Mouse (Mus musculus) limb, embryonic 10.5 days (tissue): Measurements from ENCODE around the gene Trim66. TPM values are rescaled to one million over a fixed set of nuclear protein-coding genes. Genes with fewer than 3 reads are reported as not detected.
A peak's percentile ranks its signal among the peaks of the same experiment; 100 is the strongest.

Experiments
- DNase-seq: peaks from one replicate; pipeline ENCODE4 v3.0.0-alpha.2; 2017; ENCODE audit warnings: low spot score
- H3K27ac ChIP-seq: fragments of 300-500 bp; sonication (generic); 2 replicates; pipeline ENCODE4 v1.5.1; 2016; ENCODE audit warnings: mild to moderate bottlenecking
- H3K27me3 ChIP-seq: fragments of 300-500 bp; sonication (generic); 2 replicates; pipeline ENCODE4 v1.6.1; 2016; ENCODE audit warnings: low read depth, mild to moderate bottlenecking; ENCODE audit not compliant: poor library complexity, severe bottlenecking
- H3K36me3 ChIP-seq: fragments of 300-500 bp; sonication (generic); 2 replicates; pipeline ENCODE4 v1.6.1; 2016; ENCODE audit warnings: mild to moderate bottlenecking, moderate library complexity
- H3K4me1 ChIP-seq: fragments of 300-500 bp; sonication (generic); 2 replicates; pipeline ENCODE4 v1.6.1; 2016
- H3K4me3 ChIP-seq: fragments of 300-500 bp; sonication (generic); 2 replicates; pipeline ENCODE4 v1.5.1; 2016; ENCODE audit warnings: mild to moderate bottlenecking, moderate library complexity
- H3K9me3 ChIP-seq: fragments of 300-500 bp; sonication (generic); replicated peaks from 2 replicates; pipeline ENCODE4 v1.6.1; 2016; ENCODE audit warnings: mild to moderate bottlenecking
- WGBS: fragments of 180-500 bp; shearing (Covaris S2); methylation state at CpG from one replicate; pipeline ENCODE4 v1.1.7; 2016; 5-methylcytosine and 5-hydroxymethylcytosine counted together
- polyA plus RNA-seq: library from polyadenylated mRNA; unstranded; fragments of >200 nt; fragmentation: Nextera tagmentation; extraction: Ambion mirVana; gene quantifications from 2 replicates; pipeline ENCODE4 v1.2.1, GENCODE M21; 2016

Gene Trim66
- polyA plus RNA-seq, 1 experiment from 2014 or later = 0.05 TPM

GRCm38 (mm10) chr7:109518036-109518681, 10.2 kb upstream of the Trim66 start:
- Histone ChIP-seq H3K9me3 (no peaks in the 10 kb centered on the region), H3K4me3 (peak overlapping the region; percentile 98), H3K27me3 (no peaks in the 10 kb centered on the region), H3K36me3 (peaks cover 34% of the 10 kb centered on the region), H3K27ac (peak overlapping the region; percentile 98), H3K4me1 (peaks cover 24% of the 10 kb centered on the region)
- WGBS = 28% methylated on average over 10 of the region's 10 CpGs
- DNase-seq = no peak

GRCm38 (mm10) chr7:109516500-109516899, 8.6 kb upstream of the Trim66 start:
- H3K4me1 ChIP-seq = peaks cover 24% of the 10 kb centered on the region
- no peaks in the 10 kb centered on the region for H3K27me3 ChIP-seq
- H3K9me3 ChIP-seq = no peaks in the 10 kb centered on the region
- peaks cover 18% of the 10 kb centered on the region for H3K36me3 ChIP-seq
- 83% methylated on average over 3 of the region's 3 CpGs for WGBS
- H3K4me3 ChIP-seq = no peak overlapping the region
- H3K27ac ChIP-seq = no peak overlapping the region
- no peak for DNase-seq

GRCm38 (mm10) chr7:109511838-109512237, 3.9 kb upstream of the Trim66 start:
- Histone ChIP-seq H3K27ac (no peak overlapping the region), H3K4me1 (peaks cover 11% of the 10 kb centered on the region), H3K9me3 (no peaks in the 10 kb centered on the region), H3K36me3 (no peaks in the 10 kb centered on the region), H3K4me3 (no peak overlapping the region), H3K27me3 (no peaks in the 10 kb centered on the region)
- DNase-seq = no peak
- WGBS = 91% methylated on average over 3 of the region's 3 CpGs

GRCm38 (mm10) chr7:109510799-109511198, 2.9 kb upstream of the Trim66 start:
- Histone ChIP-seq H3K4me1 (peaks cover 17% of the 10 kb centered on the region), H3K9me3 (no peaks in the 10 kb centered on the region), H3K27ac (no peak overlapping the region), H3K36me3 (no peaks in the 10 kb centered on the region), H3K27me3 (no peaks in the 10 kb centered on the region), H3K4me3 (no peak overlapping the region)
- no peak for DNase-seq
- WGBS = 63% methylated on average over 2 of the region's 2 CpGs

GRCm38 (mm10) chr7:109507572-109507971, 362 bp downstream of the Trim66 start:
- peak; percentile 32 for DNase-seq
- Histone ChIP-seq H3K36me3 (no peaks in the 10 kb centered on the region), H3K27ac (peak overlapping the region; percentile 54; the same call in 1 of the 2 replicates), H3K4me1 (peaks cover 17% of the 10 kb centered on the region), H3K27me3 (no peaks in the 10 kb centered on the region), H3K4me3 (0 out of 2 replicates have a peak overlapping the region, but pooled peaks have one; percentile 26), H3K9me3 (no peaks in the 10 kb centered on the region)
- 42% methylated on average over 9 of the region's 9 CpGs for WGBS

GRCm38 (mm10) chr7:109507119-109507518, 815 bp downstream of the Trim66 start:
- Histone ChIP-seq H3K9me3 (no peaks in the 10 kb centered on the region), H3K27me3 (no peaks in the 10 kb centered on the region), H3K4me3 (peak overlapping the region; percentile 26; the same call in 1 of the 2 replicates), H3K36me3 (no peaks in the 10 kb centered on the region), H3K4me1 (peaks cover 17% of the 10 kb centered on the region), H3K27ac (peak overlapping the region; percentile 54; the same call in 1 of the 2 replicates)
- 6% methylated on average over 8 of the region's 8 CpGs for WGBS
- peak; percentile 47 for DNase-seq

GRCm38 (mm10) chr7:109497507-109497906, 10.4 kb downstream of the Trim66 start:
- 60% methylated on average over 4 of the region's 4 CpGs for WGBS
- Histone ChIP-seq H3K36me3 (no peaks in the 10 kb centered on the region), H3K27me3 (peaks cover 24% of the 10 kb centered on the region), H3K4me3 (no peak overlapping the region), H3K27ac (no peak overlapping the region), H3K9me3 (no peaks in the 10 kb centered on the region), H3K4me1 (peaks cover 13% of the 10 kb centered on the region)
- no peak for DNase-seq

- H3K27me3 ChIP-seq = peaks cover 38% of the 10 kb centered on the region
- no peak for DNase-seq
- H3K4me1 ChIP-seq = peaks cover 13% of the 10 kb centered on the region
- H3K4me3 ChIP-seq = peak overlapping the region; percentile 20; the same call in 1 of the 2 replicates
- no peaks in the 10 kb centered on the region for H3K36me3 ChIP-seq
- H3K27ac ChIP-seq = no peak overlapping the region
- WGBS = 14% methylated on average over 21 of the region's 21 CpGs
- no peaks in the 10 kb centered on the region for H3K9me3 ChIP-seq
These were observed 14.3 kb downstream of the Trim66 start for GRCm38 (mm10) chr7:109493319-109494316.

GRCm38 (mm10) chr7:109492616-109493318, 15.2 kb downstream of the Trim66 start:
- no peak overlapping the region for H3K4me3 ChIP-seq
- H3K9me3 ChIP-seq = no peaks in the 10 kb centered on the region
- no peak overlapping the region for H3K27ac ChIP-seq
- WGBS = 50% methylated on average over 18 of the region's 18 CpGs
- H3K36me3 ChIP-seq = no peaks in the 10 kb centered on the region
- no peak for DNase-seq
- peaks cover 38% of the 10 kb centered on the region for H3K27me3 ChIP-seq
- H3K4me1 ChIP-seq = peaks cover 12% of the 10 kb centered on the region

GRCm38 (mm10) chr7:109484221-109484620, 23.7 kb downstream of the Trim66 start:
- WGBS = 82% methylated on average over 5 of the region's 5 CpGs
- H3K27ac ChIP-seq = no peak overlapping the region
- H3K4me3 ChIP-seq = no peak overlapping the region
- H3K4me1 ChIP-seq = no peaks in the 10 kb centered on the region
- no peaks in the 10 kb centered on the region for H3K36me3 ChIP-seq
- H3K9me3 ChIP-seq = no peaks in the 10 kb centered on the region
- DNase-seq = no peak
- H3K27me3 ChIP-seq = no peaks in the 10 kb centered on the region

- 35% methylated on average over 7 of the region's 7 CpGs for WGBS
- peaks cover 6% of the 10 kb centered on the region; the same call in 1 of the 2 replicates for H3K4me1 ChIP-seq
- peak overlapping the region; percentile 17; the same call in 1 of the 2 replicates for H3K4me3 ChIP-seq
- H3K27me3 ChIP-seq = no peaks in the 10 kb centered on the region
- DNase-seq = no peak
- no peaks in the 10 kb centered on the region for H3K9me3 ChIP-seq
- no peak overlapping the region for H3K27ac ChIP-seq
- no peaks in the 10 kb centered on the region for H3K36me3 ChIP-seq
These were observed 27.2 kb downstream of the Trim66 start for GRCm38 (mm10) chr7:109480765-109481197.

- H3K9me3 ChIP-seq = no peaks in the 10 kb centered on the region
- no peak for DNase-seq
- peaks cover 6% of the 10 kb centered on the region; the same call in 1 of the 2 replicates for H3K4me1 ChIP-seq
- peaks cover 5% of the 10 kb centered on the region; the same call in 1 of the 2 replicates for H3K27me3 ChIP-seq
- no peaks in the 10 kb centered on the region for H3K36me3 ChIP-seq
- H3K27ac ChIP-seq = no peak overlapping the region
- WGBS = 86% methylated on average over 3 of the region's 3 CpGs
- H3K4me3 ChIP-seq = no peak overlapping the region
These were observed 30.0 kb downstream of the Trim66 start for GRCm38 (mm10) chr7:109477926-109478325.
